Mouse (Mus musculus): ENCODE data around the gene Ddit4.

The Ddit4 gene

DNA sequence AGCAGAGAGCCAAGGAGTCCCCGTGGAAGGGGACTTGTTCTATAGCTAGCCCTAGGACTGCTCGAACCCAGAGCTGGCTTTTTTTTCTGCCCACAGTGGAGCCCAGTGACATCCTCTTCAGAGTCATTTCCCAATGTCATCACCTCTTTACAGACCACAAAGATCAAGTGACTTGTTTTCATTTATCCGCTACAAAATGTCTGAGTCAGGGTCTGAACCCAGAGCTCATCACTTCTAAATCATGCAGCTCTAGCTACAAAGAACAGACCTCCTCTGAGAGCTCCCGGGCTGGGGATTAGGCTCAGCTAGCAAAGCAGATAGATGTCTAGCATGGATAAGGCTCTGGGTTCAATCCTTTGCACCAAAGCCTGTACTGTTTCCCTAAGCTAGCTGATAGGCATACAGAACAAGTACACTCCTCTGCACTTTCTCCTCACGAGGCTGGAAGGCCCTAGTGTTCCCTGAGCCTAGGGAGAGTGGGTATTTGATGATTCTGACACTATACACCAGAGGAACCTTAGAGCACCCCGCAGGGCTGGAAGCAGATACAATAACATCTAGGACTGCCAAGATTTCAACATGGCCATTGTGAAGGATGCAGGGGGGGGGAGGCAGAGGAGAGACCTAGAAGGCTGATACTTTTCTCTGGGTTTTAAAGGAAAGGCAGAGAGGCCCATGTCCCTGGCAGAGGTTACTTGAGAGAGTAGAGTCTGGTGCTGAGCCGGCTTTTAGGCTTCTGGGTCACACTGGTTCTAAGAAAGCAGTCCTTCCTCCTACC, 4.1 kb downstream of the Ddit4 start:
- DNase-seq, result peak; percentile 66

- DNase-seq, result no peak
Measured at GRCm38 (mm10) chr10:59946362-59946761, 5.3 kb downstream of the Ddit4 start.

DNA sequence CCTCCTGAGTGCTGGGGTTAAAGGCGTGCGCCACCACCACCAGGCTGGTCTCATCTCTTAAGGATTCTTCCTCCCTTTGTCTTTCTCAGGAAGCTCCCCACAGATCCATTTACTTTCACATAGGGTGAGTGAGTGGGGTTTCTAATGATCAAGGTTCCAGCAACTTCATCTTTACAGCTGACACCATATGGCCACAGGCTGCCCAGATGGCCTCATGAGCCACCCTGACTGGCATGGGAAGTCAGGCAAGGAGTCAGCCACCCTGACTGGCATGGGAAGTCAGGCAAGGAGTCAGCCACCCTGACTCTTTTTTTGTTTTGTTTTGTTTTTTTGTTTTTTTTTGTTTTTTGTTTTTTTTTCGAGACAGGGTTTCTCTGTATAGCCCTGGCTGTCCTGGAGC, 6.2 kb downstream of the Ddit4 start:
- no peak for DNase-seq

DNA sequence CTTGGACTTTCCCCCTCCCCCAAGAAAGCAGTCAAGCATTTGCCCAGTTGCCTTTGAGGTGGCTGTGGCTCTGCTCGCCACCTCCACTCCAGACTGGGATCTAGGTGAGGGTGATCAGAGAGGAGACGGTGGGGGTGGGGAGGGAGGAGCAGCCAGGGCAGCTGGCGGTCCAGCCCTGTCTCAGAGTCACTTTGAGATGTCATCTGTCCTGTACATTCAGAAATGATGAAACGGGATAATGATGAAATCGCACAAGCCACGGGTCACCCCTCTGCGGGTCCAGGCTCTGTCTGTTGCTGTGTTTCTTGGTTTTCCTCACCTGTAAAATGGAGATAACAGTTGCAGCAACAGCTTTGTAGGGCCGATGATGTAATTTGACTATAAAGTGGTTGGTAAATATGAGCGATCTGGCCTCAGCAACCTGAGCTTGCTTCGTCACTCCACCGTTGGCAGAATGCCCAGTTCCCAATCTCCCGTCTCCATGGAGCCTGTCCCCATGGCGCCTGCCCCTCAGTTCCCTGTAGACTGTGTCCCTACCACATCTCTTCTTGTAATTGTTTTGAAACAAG, 8.1 kb downstream of the Ddit4 start:
- DNase-seq, result peak; percentile 93

DNA sequence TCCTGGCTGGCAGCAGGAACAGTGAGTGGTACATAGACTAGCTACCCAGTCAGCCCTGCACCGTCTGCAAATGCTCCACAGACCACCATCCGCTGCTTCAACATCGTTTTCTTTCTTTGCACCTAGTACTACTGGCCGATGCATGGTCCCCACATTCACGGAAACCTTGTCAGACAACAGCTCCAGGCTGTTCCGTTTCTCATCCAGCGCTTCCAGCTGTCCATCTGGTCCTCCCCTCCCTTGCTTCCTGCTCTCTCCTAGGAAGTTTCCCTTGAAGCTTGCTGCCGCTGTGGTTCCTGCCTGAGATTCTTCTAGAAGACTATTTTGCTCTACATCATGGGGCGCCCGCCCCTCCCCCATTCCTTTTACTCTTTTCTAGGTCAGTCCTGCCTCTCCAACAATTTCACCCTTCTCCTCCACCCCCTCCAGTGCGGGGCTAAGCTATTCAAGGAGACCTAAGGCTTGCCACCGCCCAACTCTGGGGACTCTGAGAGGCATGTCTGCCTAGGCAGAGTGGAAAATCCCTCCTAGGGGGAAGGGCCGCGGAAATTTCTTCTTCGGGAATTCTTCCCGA, 8.7 kb downstream of the Ddit4 start:
- DNase-seq, result peak; percentile 83

- DNase-seq, result no peak
Measured at GRCm38 (mm10) chr10:59942281-59942846, 9.3 kb downstream of the Ddit4 start.

GRCm38 (mm10) chr10:59939081-59939480, 12.6 kb downstream of the Ddit4 start:
- DNase-seq, result no peak

DNA sequence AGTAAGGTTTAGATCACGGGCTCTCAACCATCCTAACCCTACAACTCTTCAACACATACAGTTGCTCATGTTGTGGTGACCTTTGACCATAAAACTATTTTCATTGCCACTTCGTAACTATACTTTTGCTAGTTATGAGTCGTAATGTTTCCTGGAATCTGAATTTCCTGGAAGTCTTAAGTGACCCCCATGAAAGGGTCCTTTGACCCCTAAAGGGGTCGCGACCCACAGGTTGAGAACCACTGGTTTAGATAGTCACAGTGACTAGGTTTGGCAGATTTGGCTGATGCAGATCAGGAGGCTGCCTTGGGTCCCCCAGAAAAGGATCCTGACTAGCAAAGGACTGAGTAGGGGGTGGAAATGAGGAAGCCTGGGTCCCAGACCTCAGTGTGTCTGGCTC, 13.0 kb downstream of the Ddit4 start:
- DNase-seq, result no peak

DNA sequence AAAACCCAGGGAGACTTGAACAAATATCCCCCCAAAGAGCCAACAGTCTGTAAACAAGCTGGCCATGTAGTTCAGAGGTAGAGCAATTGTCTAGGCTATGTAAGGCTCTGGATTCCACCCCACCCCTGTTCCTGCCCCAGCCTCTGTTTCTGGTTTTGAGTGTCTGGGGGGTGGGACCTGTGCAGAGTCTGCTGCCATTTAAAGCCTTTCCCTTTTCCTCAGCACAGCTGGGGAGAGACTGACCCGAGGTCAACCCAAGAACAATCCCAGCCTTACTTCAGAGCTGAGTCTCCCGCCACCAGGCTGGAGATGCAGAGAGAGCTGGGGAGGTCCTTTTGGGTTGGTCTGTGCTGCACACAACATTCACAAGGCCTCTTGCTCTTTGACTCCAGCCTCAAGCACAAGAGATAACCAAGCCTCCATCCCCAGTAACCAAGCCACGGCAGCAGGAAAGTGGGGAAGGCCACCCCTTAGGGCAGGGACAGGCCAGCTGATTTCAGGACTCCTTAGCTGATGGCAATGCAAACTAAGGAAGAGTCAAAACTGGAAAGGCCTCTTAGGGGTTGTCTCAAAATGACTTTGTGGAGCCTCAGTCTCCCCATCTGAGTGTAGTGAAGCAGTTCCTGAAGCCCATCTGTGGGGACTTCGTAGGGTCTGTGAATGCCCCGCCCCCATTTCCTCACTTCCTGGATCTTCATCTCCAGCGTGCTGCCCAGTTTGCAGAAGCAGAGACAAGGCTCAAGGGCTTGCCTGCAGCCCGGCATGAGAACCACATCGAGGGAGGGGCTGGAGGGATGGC, 15.4 kb downstream of the Ddit4 start:
- DNase-seq, result no peak

DNA sequence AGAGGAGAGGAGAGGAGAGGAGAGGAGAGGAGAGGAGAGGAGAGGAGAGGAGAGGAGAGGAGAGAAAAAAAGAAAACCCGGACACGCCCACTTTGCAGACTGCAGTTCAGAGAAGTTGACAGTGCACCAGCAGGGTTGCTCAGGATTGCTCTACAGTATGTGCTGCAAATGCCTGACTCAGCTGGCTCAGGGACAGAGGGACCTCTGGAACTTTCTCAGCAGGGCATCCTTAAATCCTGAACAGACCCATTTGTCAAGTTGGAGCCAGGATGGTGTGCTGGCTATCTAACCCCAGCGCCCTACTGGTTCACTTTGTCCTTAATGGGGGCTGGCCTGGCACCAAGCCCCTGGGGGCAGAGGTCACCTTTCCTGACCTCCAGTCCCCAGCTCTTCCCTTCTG, 17.6 kb downstream of the Ddit4 start:
- no peak for DNase-seq

- peak; percentile 80 for DNase-seq
Measured at GRCm38 (mm10) chr10:59932521-59932920, 19.1 kb downstream of the Ddit4 start.

DNA sequence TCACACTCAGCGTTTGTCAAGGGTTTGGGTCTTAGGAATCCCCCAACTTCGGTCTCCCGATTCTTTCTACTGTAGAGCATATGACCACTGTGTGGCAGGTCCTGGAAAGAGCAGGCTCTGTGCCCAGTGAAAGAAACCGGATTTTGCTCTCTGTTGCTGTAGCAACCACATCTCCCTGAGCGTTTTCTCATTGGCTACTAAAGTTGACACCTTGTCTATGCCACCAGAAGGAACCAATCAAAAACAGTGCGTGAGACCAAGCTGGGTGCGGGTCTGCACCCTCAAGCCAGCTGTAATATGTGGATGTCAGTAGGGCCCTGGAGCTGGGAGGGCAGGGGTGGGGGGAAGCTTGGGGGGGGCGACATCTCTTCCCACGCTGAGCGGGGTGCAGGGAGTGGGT, 20.6 kb downstream of the Ddit4 start:
- no peak for DNase-seq

DNA sequence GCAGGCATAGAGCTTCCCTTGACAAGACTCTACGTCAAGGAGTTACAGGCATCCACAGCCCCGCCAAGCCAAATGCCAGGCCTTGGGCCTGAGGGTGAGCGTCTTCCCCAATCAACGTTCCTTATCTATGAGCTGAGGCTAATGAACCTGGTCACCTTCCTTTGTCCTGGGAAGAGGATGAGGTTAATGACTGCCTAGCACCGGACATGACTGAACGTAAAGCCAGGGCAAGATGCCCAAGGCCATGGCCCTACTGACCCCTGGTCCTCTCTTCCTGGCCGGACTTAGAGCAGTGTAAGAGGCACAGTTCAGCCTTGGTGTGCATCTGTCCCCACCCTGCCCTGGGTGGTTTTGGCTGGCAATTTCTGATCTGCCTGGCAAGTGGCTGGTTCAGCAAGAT, 22.4 kb downstream of the Ddit4 start:
- DNase-seq, result no peak

GRCm38 (mm10) chr10:59924305-59924704, 27.3 kb downstream of the Ddit4 start:
- no peak for DNase-seq

- DNase-seq, result no peak
Measured at GRCm38 (mm10) chr10:59923493-59923892, 28.1 kb downstream of the Ddit4 start.

GRCm38 (mm10) chr10:59920810-59921681, 30.6 kb downstream of the Ddit4 start:
- peak; percentile 91 for DNase-seq

- DNase-seq, result no peak
Measured at GRCm38 (mm10) chr10:59920485-59920809, 31.2 kb downstream of the Ddit4 start.

DNA sequence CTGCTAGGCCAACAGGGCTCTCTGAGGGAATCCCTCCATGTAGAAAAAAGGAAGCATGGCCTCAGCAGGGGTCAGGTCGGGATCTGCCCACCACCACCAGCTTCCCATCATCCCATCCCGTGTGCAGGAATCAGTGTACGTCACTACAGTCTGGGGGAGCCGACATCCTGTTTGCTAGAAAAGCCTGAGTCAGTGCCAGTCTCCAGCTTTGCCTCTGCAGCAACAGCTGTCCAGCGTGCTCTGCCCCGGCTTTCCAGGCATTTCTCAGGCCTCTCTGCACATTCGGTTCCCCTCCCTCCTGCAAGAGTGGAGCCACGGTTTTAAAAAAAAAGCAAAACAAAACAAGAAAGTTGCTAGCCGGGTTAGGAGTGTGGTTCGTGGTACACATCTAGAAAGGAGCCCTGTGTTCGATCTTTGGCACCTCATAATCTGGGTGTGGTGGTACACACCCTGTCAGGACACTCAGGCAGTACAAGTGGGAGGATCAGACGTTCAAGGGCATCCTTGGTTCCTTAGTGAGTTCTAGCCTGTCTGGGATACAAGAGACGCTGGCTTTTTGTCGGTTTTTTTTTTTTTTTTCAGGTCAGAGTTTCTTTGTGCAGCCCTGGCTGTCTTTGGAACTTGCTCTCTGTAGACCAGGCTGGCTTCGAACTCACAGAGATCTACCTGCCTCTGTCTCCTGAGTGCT, 32.0 kb downstream of the Ddit4 start:
- DNase-seq, result peak; percentile 81

- DNase-seq, result no peak
Measured at GRCm38 (mm10) chr10:59918111-59918510, 33.5 kb downstream of the Ddit4 start.

DNA sequence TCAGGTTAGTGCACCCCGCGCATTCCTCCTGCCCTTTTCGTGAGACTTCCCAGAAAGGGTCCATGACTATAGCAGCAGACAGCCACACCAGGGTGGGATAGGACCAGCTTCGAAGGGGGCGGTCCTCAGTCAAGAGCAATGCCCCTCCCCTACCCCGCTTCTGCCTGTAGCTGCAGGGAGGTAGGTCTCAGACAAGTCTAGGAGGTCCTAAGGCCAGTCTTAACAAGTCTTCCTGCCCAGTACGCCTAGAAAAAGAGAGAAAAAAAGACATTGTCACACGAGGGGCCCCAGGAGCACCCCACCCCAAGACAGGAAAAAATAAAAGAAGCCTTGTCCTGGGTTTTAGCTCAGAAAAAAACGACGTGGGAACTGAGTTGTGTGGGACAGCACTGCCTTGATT, 35.0 kb downstream of the Ddit4 start:
- no peak for DNase-seq

DNA sequence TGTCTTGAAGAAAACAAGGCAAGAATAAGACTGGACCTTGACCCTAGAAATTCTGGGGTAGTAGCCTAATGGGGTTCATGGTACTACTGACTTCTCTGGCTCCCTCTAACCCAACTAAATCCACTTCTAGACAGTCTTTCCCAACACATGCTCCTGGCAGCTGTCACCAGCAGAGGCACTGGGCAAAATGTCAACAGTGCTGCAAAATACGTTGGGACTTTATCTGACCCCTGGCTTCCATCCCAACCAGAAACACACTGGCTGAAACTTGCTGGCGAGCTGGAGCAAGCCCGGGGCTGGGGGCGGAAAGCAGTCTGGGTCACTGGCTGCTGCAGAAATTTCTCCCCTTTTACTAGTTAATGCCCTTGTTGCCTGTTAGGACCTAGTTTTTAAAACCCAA, 35.5 kb downstream of the Ddit4 start:
- peak; percentile 93 for DNase-seq
